Mouse (Mus musculus) liver, embryonic 15.5 days (tissue): ENCODE data around the gene Rfx5. TPM values are rescaled to one million over a fixed set of nuclear protein-coding genes. Genes with fewer than 3 reads are reported as not detected.
A peak's percentile ranks its signal among the peaks of the same experiment; 100 is the strongest.
"Not testable (repeated sequence)": the region's sequence is repeated elsewhere in the genome, so short reads cannot be mapped to it uniquely, and the experiment has no call there.

Experiments used
- ATAC-seq: fragments of 200-750 bp; cut with Nextera tagmentation; 2 replicates; pipeline ENCODE4 v1.8.0; 2017; ENCODE audit warnings: moderate number of reproducible peaks, mild to moderate bottlenecking, moderate library complexity; ENCODE audit not compliant: insufficient read depth
- H3K27ac ChIP-seq: fragments of 300-500 bp; sonication (generic); replicated peaks from 2 replicates; pipeline ENCODE4 v1.5.1; 2015; ENCODE audit warnings: mild to moderate bottlenecking, inconsistent platforms
- H3K27me3 ChIP-seq: fragments of 300-500 bp; sonication (generic); 2 replicates; pipeline ENCODE4 v1.6.1; 2015; ENCODE audit warnings: mild to moderate bottlenecking, inconsistent platforms
- H3K36me3 ChIP-seq: fragments of 300-500 bp; sonication (generic); replicated peaks from 2 replicates; pipeline ENCODE4 v1.6.1; 2015; ENCODE audit warnings: moderate library complexity, mild to moderate bottlenecking, inconsistent platforms
- H3K4me1 ChIP-seq: fragments of 300-500 bp; sonication (generic); replicated peaks from 2 replicates; pipeline ENCODE4 v1.6.1; 2015; ENCODE audit warnings: inconsistent platforms
- H3K4me2 ChIP-seq: fragments of 300-500 bp; sonication (generic); 2 replicates; pipeline ENCODE4 v1.6.1; 2015; ENCODE audit warnings: moderate library complexity, mild to moderate bottlenecking, inconsistent platforms
- H3K4me3 ChIP-seq: fragments of 300-500 bp; sonication (generic); replicated peaks from 2 replicates; pipeline ENCODE4 v1.5.1; 2015; ENCODE audit warnings: mild to moderate bottlenecking, inconsistent platforms
- H3K9ac ChIP-seq: fragments of 300-500 bp; sonication (generic); 2 replicates; pipeline ENCODE4 v1.6.1; 2015; ENCODE audit warnings: moderate library complexity, mild to moderate bottlenecking, inconsistent platforms
- H3K9me3 ChIP-seq: fragments of 300-500 bp; sonication (generic); replicated peaks from 2 replicates; pipeline ENCODE4 v1.6.1; 2016; ENCODE audit warnings: inconsistent platforms
- WGBS: fragments of 180-500 bp; shearing (Covaris S2); methylation state at CpG from one replicate; pipeline ENCODE4 v1.1.7; 2015; ENCODE audit warnings: mixed read lengths; ENCODE audit not compliant: insufficient replicate concordance; 5-methylcytosine and 5-hydroxymethylcytosine counted together
- polyA plus RNA-seq: library from polyadenylated mRNA; unstranded; fragments of >200 nt; fragmentation: Nextera tagmentation; extraction: Ambion mirVana; gene quantifications from 2 replicates; pipeline ENCODE4 v1.2.1, GENCODE M21; 2015

Gene Rfx5
- polyA plus RNA-seq, 1 experiment from 2014 or later = 1.5 TPM

DNA sequence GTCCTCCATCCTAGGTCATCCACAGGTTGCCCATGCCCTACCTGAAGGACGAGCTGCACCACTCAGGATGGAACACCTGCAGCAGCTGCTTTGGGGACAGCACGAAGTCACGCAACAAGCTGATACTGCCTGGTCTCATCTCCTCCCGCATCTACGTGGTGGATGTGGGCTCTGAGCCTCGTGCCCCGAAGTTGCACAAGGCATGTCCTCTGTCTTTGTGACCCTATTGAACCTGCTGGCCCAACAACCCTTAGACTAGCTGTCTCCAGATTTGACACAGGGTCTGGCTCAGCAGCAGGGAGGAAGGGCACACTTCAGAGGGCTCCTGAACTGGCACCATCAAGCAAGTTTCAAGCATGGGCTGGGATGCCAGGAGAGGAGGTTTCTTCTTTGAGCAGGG, 16.7 kb upstream of the Rfx5 start:
- not testable (repeated sequence) for H3K4me3 ChIP-seq, H3K36me3 ChIP-seq, H3K4me2 ChIP-seq, H3K9me3 ChIP-seq, H3K27ac ChIP-seq, H3K9ac ChIP-seq, H3K27me3 ChIP-seq, ATAC-seq
- peaks cover 49% of the 10 kb centered on the region for H3K4me1 ChIP-seq
- 80% methylated on average over 7 of the region's 7 CpGs for WGBS

DNA sequence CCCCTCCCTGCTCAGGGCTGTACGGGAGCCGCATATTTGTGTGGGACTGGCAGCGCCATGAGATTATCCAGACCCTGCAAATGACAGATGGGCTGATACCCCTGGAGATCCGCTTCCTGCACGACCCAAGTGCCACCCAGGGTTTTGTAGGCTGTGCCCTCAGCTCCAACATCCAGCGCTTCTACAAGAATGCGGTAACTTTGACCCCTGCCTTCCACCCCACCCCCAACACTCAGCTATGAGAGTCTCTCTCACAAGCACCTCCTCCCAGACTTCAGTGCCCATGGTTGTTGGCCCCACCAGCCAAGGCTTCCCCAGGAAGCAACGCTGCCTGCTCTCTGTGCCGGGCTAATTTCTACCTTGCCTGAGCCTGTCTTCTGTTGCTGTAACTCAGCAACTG, 13.8 kb upstream of the Rfx5 start:
- H3K9ac ChIP-seq, H3K27me3 ChIP-seq, ATAC-seq, H3K4me2 ChIP-seq, H3K9me3 ChIP-seq, H3K27ac ChIP-seq, H3K4me3 ChIP-seq, H3K36me3 ChIP-seq: not testable (repeated sequence)
- 54% methylated on average over 9 of the region's 9 CpGs for WGBS
- peaks cover 38% of the 10 kb centered on the region for H3K4me1 ChIP-seq

DNA sequence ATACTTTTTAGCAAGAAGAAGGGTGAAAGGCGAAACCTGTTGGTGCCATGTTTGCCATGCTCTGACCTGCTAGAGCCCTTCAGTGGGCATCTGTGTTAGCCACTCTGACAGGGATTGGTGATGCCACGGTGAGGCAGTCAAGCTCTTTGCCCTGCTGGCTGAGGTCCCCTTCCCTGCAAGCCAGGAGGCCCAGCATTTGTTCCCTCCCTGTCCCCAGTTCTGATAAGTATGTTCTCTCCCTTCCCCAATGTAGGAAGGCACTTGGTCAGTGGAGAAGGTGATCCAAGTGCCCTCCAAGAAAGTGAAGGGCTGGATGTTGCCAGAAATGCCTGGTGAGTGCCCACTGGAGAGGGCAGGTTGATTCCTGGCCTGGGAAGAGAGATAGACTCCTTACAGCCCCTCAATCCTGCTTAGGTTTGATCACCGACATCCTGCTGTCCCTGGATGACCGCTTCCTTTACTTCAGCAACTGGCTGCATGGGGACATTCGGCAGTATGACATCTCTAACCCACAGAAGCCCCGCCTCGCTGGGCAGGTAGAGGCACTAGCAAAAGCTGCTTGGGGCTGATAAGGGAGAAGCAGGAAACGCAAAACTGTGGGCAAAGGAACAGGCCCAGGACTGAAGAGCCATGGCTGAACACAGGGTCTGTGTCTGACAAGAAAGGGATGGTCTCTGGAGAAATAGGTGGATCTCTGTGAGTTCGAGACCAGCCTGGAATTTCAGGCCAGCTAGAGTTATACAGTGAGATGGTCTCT, 11.5 kb upstream of the Rfx5 start:
- H3K9ac ChIP-seq = not testable (repeated sequence)

DNA sequence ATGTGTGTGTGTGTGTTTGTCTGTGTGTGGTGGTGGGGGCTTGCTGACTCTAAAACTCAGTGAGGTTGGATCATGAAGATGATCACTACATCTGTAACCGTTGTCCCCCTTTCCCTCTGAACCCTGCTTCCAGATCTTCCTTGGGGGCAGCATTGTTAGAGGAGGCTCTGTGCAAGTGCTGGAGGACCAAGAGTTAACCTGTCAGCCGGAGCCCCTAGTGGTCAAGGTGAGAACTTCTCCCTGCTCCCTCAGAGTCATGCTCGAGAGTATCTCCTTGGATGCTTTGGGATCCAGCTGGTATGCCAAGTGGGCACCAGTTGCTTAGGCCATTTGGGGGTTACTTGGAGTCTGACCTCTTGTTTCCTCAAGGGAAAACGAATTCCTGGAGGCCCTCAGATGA, 10.2 kb upstream of the Rfx5 start:
- Histone ChIP-seq H3K4me1 (peaks cover 27% of the 10 kb centered on the region), H3K27ac (peak overlapping the region; percentile 85)
- H3K36me3 ChIP-seq, H3K4me2 ChIP-seq, H3K9me3 ChIP-seq, H3K27me3 ChIP-seq, H3K9ac ChIP-seq, H3K4me3 ChIP-seq: not testable (repeated sequence)
- WGBS = 13% methylated on average over 4 of the region's 4 CpGs
- 0 out of 2 replicates have a peak, but pooled peaks have one; percentile 25 for ATAC-seq

More for the DNA sequence above, 11.5 kb upstream of the Rfx5 start:
- 19% methylated on average over 9 of the region's 9 CpGs for WGBS
- not testable (repeated sequence) for H3K27me3 ChIP-seq, H3K36me3 ChIP-seq, H3K9me3 ChIP-seq, H3K4me3 ChIP-seq
- Histone ChIP-seq H3K4me1 (peaks cover 26% of the 10 kb centered on the region), H3K4me2 (peak overlapping the region; percentile 47), H3K27ac (peak overlapping the region; percentile 85)
- ATAC-seq = peak; percentile 93

DNA sequence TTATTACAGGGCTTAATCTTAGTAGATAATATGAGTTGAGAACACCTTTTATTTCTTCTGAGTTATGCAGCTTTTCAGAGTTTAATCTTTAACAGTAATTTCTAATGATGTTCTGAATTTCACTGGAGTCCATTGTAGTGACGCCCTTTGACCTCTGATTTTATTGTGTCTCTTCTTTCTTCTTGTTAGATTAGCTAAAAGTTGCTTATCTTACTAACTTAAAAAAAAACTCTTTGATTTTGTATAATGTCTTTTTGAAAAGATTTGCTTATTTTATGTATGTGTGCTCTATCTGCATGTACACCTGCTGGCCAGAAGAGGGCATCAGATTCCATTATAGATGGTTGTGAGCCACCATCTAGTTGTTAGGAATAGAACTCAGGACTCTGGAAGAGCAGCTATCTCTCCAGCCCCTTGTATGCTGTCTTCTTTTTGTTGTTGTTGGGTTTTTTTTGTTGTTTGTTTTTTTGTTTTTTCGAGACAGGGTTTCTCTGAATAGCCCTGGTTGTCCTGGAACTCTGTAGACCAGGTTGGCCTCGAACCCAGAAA, 5.7 kb upstream of the Rfx5 start:
- Histone ChIP-seq H3K4me1 (peaks cover 28% of the 10 kb centered on the region), H3K27ac (no peak overlapping the region), H3K27me3 (no peaks in the 10 kb centered on the region), H3K9ac (no peak overlapping the region), H3K4me2 (no peak overlapping the region), H3K4me3 (no peak overlapping the region), H3K9me3 (no peaks in the 10 kb centered on the region), H3K36me3 (no peaks in the 10 kb centered on the region)
- no peak for ATAC-seq
- 63% methylated on average over 3 of the region's 3 CpGs for WGBS

DNA sequence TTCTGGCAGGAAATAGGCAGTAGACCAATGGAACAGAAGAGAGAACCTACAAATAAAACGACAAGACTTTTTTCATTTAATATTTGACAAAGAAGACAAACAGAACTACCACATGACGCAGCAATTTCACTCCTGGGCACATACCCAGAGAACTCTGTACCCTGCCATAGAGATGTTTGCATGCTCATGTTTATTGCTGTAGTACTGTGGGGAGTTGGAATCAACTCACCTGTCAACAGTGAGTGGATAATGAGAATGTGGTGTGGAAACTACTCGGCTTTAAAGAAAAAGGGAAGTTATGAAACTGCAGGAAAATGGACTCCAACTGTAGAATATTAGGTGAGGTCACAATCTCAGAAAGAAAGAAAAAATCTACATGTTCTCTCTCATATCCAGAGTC, 4.2 kb upstream of the Rfx5 start:
- peak overlapping the region; percentile 58 for H3K27ac ChIP-seq
- no peaks in the 10 kb centered on the region for H3K36me3 ChIP-seq
- H3K9ac ChIP-seq = no peak overlapping the region
- no peaks in the 10 kb centered on the region for H3K27me3 ChIP-seq
- H3K4me1 ChIP-seq = peaks cover 34% of the 10 kb centered on the region
- no peak overlapping the region for H3K4me2 ChIP-seq
- no peak for ATAC-seq
- H3K4me3 ChIP-seq = no peak overlapping the region
- H3K9me3 ChIP-seq = no peaks in the 10 kb centered on the region
- 32% methylated on average over 3 of the region's 3 CpGs for WGBS

DNA sequence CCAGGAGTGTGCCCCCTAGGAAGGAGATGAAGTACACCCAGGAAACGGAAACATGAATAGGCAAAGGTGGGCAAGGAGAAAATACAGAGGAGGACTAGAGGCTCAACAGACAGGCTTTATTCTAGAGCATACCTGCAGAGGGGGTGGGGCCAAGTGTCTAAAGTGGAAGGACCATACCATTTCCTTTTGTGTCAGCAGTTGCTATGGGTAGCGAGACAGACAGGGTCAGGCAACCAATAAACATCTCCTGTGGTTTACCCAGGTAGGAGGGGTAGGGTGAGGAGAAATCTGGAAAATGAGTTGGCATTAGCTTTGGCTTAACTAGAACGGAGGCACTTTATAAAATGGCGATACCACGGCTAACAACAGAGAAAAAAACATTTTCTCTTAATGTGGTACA, 1.1 kb upstream of the Rfx5 start:
- ATAC-seq = no peak
- 68% methylated on average over 5 of the region's 5 CpGs for WGBS
- no peak overlapping the region for H3K4me3 ChIP-seq

DNA sequence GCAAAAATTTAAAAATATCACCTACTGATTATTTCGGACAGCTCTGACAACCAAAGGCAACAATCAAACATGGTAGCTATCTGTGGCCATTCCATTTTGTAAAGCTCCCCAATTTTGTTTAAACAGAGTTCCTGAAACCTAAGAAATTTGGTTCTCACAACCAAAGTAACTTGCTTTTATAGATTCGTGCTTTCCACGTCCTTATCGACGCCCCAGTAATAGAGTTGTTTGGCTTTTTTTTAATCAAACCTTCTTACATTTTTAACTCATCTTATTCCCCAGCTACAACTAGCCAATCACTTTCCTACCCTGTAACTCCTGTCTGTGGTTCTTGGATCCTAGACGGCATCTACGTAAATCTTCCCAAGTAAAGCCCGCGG, 501 bp upstream of the Rfx5 start:
- H3K9me3 ChIP-seq = no peaks in the 10 kb centered on the region
- H3K27me3 ChIP-seq = no peaks in the 10 kb centered on the region
- H3K4me3 ChIP-seq = peak overlapping the region; percentile 79
- H3K9ac ChIP-seq = peak overlapping the region; percentile 81
- peak overlapping the region; percentile 22; the same call in 1 of the 2 replicates for H3K27ac ChIP-seq
- ATAC-seq = no peak; the same call in 1 of the 2 replicates
- peaks cover 23% of the 10 kb centered on the region for H3K36me3 ChIP-seq
- H3K4me1 ChIP-seq = peaks cover 38% of the 10 kb centered on the region
- peak overlapping the region; percentile 100 for H3K4me2 ChIP-seq
- WGBS = 13% methylated on average over 9 of the region's 9 CpGs

More for the DNA sequence above, 1.1 kb upstream of the Rfx5 start:
- Histone ChIP-seq H3K4me1 (peaks cover 34% of the 10 kb centered on the region), H3K36me3 (peaks cover 19% of the 10 kb centered on the region; the same call in 1 of the 2 replicates), H3K27ac (no peak overlapping the region), H3K4me2 (peak overlapping the region; percentile 100), H3K9ac (no peak overlapping the region), H3K27me3 (no peaks in the 10 kb centered on the region), H3K9me3 (no peaks in the 10 kb centered on the region)

DNA sequence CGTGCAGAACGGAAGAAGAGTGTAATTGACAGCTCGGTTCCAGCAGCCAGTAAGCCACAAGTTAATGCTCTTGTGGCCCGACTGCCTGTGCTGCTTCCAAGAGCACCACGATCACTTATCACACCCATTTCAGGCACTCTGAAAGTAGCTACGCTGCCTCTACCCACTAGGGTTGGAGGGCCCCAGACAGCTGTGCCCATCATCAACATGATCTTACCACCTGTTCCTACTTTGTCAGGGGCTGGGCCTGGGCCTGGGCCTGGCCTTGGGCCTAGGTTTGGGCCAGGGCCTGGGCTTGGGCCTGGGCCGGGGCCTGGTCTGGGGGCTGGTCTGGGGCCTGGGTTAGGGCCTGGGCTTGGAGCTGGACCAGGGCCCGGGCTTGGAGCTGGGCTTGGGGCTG, 4.4 kb downstream of the Rfx5 start:
- WGBS = 55% methylated on average over 8 of the region's 8 CpGs

DNA sequence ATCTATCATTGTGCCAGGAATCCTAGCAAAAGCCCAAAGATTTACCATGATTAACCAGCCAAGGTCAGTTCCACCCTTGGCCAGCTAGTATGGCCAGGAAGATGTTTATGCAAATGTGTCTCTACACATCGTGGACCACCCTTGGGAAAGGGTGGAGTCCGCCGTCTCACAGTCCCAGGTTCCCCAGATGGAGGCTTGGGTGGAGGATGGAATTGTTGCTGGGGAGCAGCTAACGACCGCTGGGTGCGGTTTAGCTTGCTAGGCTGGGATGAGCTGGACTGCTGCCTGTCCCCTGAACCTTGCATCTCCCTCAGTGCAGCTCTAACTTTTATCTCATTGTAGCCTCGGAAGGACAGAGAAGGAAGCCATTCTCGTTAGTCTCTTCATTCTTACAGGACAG, 6.0 kb downstream of the Rfx5 start:
- WGBS = 64% methylated on average over 8 of the region's 8 CpGs
- peaks cover 10% of the 10 kb centered on the region for H3K4me1 ChIP-seq
- no peak for ATAC-seq
- no peak overlapping the region for H3K9ac ChIP-seq
- H3K27me3 ChIP-seq = no peaks in the 10 kb centered on the region
- no peak overlapping the region for H3K4me2 ChIP-seq
- no peaks in the 10 kb centered on the region for H3K9me3 ChIP-seq
- H3K4me3 ChIP-seq = no peak overlapping the region
- no peak overlapping the region for H3K27ac ChIP-seq
- peaks cover 26% of the 10 kb centered on the region for H3K36me3 ChIP-seq

More for the DNA sequence above, 4.4 kb downstream of the Rfx5 start:
- Histone ChIP-seq H3K4me2 (no peak overlapping the region), H3K4me3 (no peak overlapping the region), H3K4me1 (peaks cover 22% of the 10 kb centered on the region), H3K9me3 (no peaks in the 10 kb centered on the region), H3K36me3 (peaks cover 26% of the 10 kb centered on the region), H3K27me3 (no peaks in the 10 kb centered on the region), H3K9ac (no peak overlapping the region), H3K27ac (no peak overlapping the region)
- ATAC-seq = no peak

DNA sequence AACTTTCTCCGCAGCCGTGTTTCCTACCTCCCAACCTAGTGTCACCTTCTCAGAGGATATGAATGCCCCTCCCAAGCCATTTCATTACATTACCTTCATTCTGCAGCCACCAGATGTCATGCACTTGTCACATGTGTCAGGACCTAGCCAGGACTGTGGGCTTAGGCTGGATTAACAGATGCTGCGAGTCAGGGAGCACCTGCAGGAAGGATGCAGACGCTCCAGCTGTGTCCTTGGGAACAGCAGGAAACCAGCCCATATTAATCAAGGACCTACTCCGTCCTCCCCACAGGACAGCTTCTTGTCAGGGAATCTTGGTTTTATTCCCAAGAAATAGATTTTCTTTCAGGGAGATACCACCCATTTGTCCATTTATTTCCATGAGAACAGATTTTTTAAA, 6.4 kb downstream of the Rfx5 start:
- Histone ChIP-seq H3K27ac (no peak overlapping the region), H3K9me3 (no peaks in the 10 kb centered on the region), H3K4me1 (peaks cover 6% of the 10 kb centered on the region), H3K4me3 (no peak overlapping the region), H3K9ac (no peak overlapping the region), H3K4me2 (no peak overlapping the region), H3K36me3 (peaks cover 26% of the 10 kb centered on the region), H3K27me3 (no peaks in the 10 kb centered on the region)
- ATAC-seq = no peak
- WGBS = 69% methylated on average over 5 of the region's 5 CpGs
